Mouse (Mus musculus): ENCODE results near the gene Scpep1. TPM values are rescaled to one million over a fixed set of nuclear protein-coding genes. Genes with fewer than 3 reads are reported as not detected.

The Scpep1 gene
- polyA plus RNA-seq (2012; rRNA removed): 42.8 and 58.2 TPM in 2 replicates

GRCm38 (mm10) chr11:88955217-88955969 lies at the start of gene Scpep1:
Gene Scpep1 (minus strand): TSS chr11:88955465.

DNA sequence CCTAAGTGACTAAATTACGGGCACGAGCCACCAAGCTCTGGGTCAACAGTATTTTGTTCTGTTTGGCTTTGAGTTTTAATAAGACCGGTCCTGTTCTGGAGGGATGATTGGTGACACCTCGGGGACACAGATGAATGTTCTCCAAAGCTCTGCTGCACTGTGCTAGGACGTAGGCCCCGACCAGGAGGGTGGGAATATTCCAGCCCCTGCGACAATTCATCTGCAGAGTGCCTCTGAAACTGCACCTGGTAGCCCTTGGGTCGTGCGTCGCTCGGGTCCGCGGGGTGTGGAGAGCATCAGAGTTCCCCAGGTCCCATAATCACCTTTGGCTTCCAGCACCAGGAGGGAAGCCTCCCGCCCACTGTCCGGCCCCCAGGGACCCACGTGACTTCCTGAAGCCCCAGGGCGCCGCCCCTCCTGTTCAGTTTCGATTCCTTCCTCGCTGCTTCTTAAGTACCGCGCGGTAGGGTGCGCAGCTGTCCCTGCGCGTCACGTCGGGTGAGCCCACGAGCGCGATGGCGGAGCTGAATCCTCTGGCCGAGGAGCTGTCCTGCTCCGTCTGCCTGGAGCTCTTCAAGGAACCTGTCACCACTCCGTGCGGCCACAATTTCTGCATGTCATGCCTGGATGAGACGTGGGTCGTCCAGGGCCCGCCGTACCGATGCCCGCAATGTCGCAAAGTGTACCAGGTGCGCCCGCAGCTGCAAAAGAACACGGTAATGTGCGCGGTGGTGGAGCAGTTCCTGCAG lies 43.9 kb upstream of the Scpep1 start, which contains the start of gene Trim25:
Gene Trim25, plus strand, starts transcription at position 403 of the 749 bp plus-strand sequence.

GRCm38 (mm10) chr11:88970202-88970732 lies 15.0 kb upstream of the Scpep1 start, which contains the start of gene Coil:
Gene Coil (plus strand): TSS chr11:88970252.

DNA sequence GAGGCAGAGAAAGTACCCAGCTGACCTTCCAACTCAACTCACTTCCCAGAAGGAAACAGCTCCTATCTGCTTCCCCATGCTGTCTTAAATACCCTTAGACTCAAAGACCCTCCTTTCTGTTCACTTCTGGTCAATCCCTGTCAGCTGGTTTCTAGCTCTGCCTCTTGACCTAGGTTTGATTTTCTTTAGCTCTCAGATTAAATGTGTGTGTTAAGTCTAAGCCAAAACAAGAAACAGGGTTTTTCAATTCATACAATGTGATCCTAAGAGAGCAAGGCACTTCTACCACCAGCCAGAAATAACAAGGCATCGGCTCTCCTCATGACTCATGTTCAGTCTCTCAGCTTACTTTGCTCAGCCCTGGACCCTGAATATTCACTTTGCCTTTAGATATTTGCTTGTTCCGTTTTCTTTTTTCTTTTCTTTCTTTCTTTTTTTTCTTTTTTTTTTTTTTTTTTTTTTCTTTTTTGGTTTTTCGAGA lies 11.7 kb upstream of the Scpep1 start, which contains the start of gene Elobl:
Gene Elobl, minus strand, starts transcription at position 51 of the 481 bp plus-strand sequence.

Other genes with a start within 250 kb of the Scpep1 start
- 54.1 and 65.5 TPM in 2 replicates for gene Msi2, start 237.0 kb downstream of the Scpep1 start, polyA plus RNA-seq (2012; rRNA removed)
- gene Akap1, start 90.9 kb downstream of the Scpep1 start, polyA plus RNA-seq (2012; rRNA removed): 53.0 and 83.9 TPM in 2 replicates
- gene Elobl, start 11.5 kb upstream of the Scpep1 start, polyA plus RNA-seq (2012; rRNA removed): 21.5 and 29.8 TPM in 2 replicates
- 6.3 and 7.3 TPM in 2 replicates for gene Coil, start 14.8 kb upstream of the Scpep1 start, polyA plus RNA-seq (2012; rRNA removed)
- 62.9 and 66.4 TPM in 2 replicates for gene Trim25, start 43.9 kb upstream of the Scpep1 start, polyA plus RNA-seq (2012; rRNA removed)
- gene Dgke, start 111.4 kb upstream of the Scpep1 start, polyA plus RNA-seq (2012; rRNA removed): 8.7 and 10.8 TPM in 2 replicates
- 2.1 and 3.3 TPM in 2 replicates for gene Gm525, start 118.4 kb upstream of the Scpep1 start, polyA plus RNA-seq (2012; rRNA removed)

Measured in ovary, adult 2 months (tissue).